Mouse (Mus musculus): ENCODE data around the gene Bmp8a. TPM values are rescaled to one million over a fixed set of nuclear protein-coding genes. Genes with fewer than 3 reads are reported as not detected.
A peak's percentile ranks its signal among the peaks of the same experiment; 100 is the strongest.

Bmp8a gene
- polyA plus RNA-seq (2016; fragmentation: Nextera tagmentation; extraction: Ambion mirVana), result 0.31 and 0.46 TPM in 2 replicates

GRCm38 (mm10) chr4:123342642-123343470 is at the start of gene Bmp8a:
Gene Bmp8a, minus strand, starts transcription at chr4:123343252.
- WGBS (ENCODE audit: insufficient replicate concordance), result 1% methylated on average over 65 of the region's 65 CpGs
- H3K9me3 ChIP-seq (replicated peaks), result no peaks in the 10 kb centered on the region
- peak; percentile 83 for ATAC-seq
- H3K4me2 ChIP-seq, result peak within 1 kb of the TSS; percentile 87
- peak within 1 kb of the TSS; percentile 54 for H3K9ac ChIP-seq
- peaks cover 19% of the 10 kb centered on the region for H3K4me1 ChIP-seq
- no peaks in the 10 kb centered on the region for H3K36me3 ChIP-seq
- peak within 1 kb of the TSS; percentile 60 for H3K4me3 ChIP-seq
- H3K27ac ChIP-seq, result no peak within 1 kb of the TSS
- H3K27me3 ChIP-seq (replicated peaks), result peaks cover 59% of the 10 kb centered on the region

DNA sequence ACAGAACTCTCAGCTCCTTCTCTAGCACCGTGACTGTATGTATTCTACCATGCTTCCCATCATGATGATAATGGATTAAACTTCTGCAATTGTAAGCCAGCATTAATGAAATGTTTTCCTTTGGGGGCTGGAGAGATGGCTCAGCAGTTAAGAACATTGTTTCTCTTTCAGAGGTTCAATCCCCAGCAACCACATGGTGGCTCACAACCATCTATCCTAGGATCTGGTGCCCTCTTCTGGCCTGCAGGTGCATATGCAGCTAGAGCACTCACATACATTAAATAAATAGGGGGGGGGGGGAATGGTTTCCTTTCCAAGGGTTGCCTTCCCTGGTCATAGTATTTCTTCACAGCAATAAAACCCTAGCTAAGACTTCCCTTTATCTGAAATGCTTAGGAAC is 49.1 kb upstream of the Bmp8a start:
- Histone ChIP-seq H3K36me3 (peaks cover 92% of the 10 kb centered on the region), H3K4me3 (no peak overlapping the region), H3K27me3 (replicated peaks) (no peaks in the 10 kb centered on the region), H3K9me3 (replicated peaks) (no peaks in the 10 kb centered on the region), H3K9ac (no peak overlapping the region), H3K27ac (no peak overlapping the region), H3K4me1 (no peaks in the 10 kb centered on the region), H3K4me2 (no peak overlapping the region)
- WGBS (ENCODE audit: insufficient replicate concordance), result 97% methylated on average over 1 of the region's 1 CpGs
- no peak for ATAC-seq

- H3K9me3 ChIP-seq (replicated peaks), result no peaks in the 10 kb centered on the region
- no peaks in the 10 kb centered on the region for H3K27me3 ChIP-seq (replicated peaks)
- H3K36me3 ChIP-seq, result peaks cover 92% of the 10 kb centered on the region
- no peak overlapping the region for H3K9ac ChIP-seq
- no peak overlapping the region for H3K27ac ChIP-seq
- no peaks in the 10 kb centered on the region for H3K4me1 ChIP-seq
- no peak for ATAC-seq
- no peak overlapping the region for H3K4me3 ChIP-seq
- 78% methylated on average over 1 of the region's 1 CpGs for WGBS (ENCODE audit: insufficient replicate concordance)
- no peak overlapping the region for H3K4me2 ChIP-seq
Observed at GRCm38 (mm10) chr4:123385028-123385427, 42.0 kb upstream of the Bmp8a start.

DNA sequence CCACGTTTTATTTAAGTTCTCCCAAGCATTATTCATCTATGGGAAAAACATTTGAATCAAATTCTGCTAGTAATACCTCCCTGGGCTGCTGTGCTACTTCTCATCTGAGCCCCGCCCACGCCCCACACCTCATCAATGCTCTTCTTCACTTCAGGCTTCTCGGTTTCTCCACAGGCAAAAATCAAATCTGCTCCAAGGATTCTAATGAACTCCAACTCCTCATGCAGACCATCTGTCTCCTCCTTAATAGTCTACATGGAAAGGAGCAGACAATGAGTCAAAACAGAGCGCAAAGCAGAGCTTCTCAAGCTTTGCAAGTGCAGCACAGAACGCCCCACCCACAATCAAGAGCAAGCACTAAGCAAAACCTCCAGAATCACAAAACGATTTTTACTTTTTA is 40.1 kb upstream of the Bmp8a start:
- Histone ChIP-seq H3K27ac (no peak overlapping the region), H3K4me3 (no peak overlapping the region), H3K4me2 (no peak overlapping the region), H3K4me1 (no peaks in the 10 kb centered on the region), H3K9ac (no peak overlapping the region), H3K36me3 (peaks cover 84% of the 10 kb centered on the region), H3K9me3 (replicated peaks) (no peaks in the 10 kb centered on the region), H3K27me3 (replicated peaks) (no peaks in the 10 kb centered on the region)
- WGBS (ENCODE audit: insufficient replicate concordance), result 78% methylated on average over 7 of the region's 7 CpGs
- no peak for ATAC-seq

- Histone ChIP-seq H3K4me3 (no peak overlapping the region), H3K27ac (no peak overlapping the region), H3K27me3 (replicated peaks) (no peaks in the 10 kb centered on the region), H3K9ac (no peak overlapping the region), H3K4me1 (no peaks in the 10 kb centered on the region), H3K9me3 (replicated peaks) (no peaks in the 10 kb centered on the region), H3K36me3 (peaks cover 86% of the 10 kb centered on the region), H3K4me2 (no peak overlapping the region)
- 83% methylated on average over 4 of the region's 4 CpGs for WGBS (ENCODE audit: insufficient replicate concordance)
- ATAC-seq, result no peak
Observed at GRCm38 (mm10) chr4:123382051-123382450, 39.0 kb upstream of the Bmp8a start.

- Histone ChIP-seq H3K27ac (no peak overlapping the region), H3K4me1 (no peaks in the 10 kb centered on the region), H3K9me3 (replicated peaks) (no peaks in the 10 kb centered on the region), H3K4me2 (no peak overlapping the region), H3K27me3 (replicated peaks) (no peaks in the 10 kb centered on the region), H3K36me3 (peaks cover 86% of the 10 kb centered on the region), H3K9ac (no peak overlapping the region), H3K4me3 (no peak overlapping the region)
- no peak for ATAC-seq
- 91% methylated on average over 11 of the region's 11 CpGs for WGBS (ENCODE audit: insufficient replicate concordance)
Observed at GRCm38 (mm10) chr4:123381598-123381997, 38.5 kb upstream of the Bmp8a start.

DNA sequence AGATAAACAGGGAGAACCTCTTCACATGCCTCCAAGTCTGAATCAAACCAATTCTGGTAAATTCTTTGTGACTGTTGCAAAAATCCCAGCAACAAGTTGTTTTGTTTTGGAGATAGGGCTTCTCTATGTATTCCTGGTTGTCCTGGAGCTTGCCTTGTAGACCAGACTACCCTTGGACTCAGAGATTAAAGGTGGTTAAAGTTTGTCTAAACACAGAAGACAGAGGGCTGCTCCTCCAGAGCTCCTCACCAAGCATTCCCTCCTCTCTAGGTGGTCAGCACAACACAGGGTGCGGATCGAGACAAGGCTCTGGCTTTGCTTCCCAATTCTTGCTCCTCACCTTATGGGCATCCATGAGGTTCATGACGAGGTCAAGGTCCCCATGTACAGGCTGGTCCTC is 33.0 kb upstream of the Bmp8a start:
- H3K4me3 ChIP-seq, result no peak overlapping the region
- peaks cover 85% of the 10 kb centered on the region for H3K36me3 ChIP-seq
- no peak overlapping the region for H3K9ac ChIP-seq
- no peak overlapping the region for H3K27ac ChIP-seq
- 83% methylated on average over 3 of the region's 3 CpGs for WGBS (ENCODE audit: insufficient replicate concordance)
- H3K27me3 ChIP-seq (replicated peaks), result no peaks in the 10 kb centered on the region
- no peaks in the 10 kb centered on the region for H3K9me3 ChIP-seq (replicated peaks)
- no peak for ATAC-seq
- H3K4me1 ChIP-seq, result no peaks in the 10 kb centered on the region
- H3K4me2 ChIP-seq, result no peak overlapping the region

GRCm38 (mm10) chr4:123374316-123375008 is 31.4 kb upstream of the Bmp8a start:
- Histone ChIP-seq H3K4me3 (no peak overlapping the region), H3K36me3 (peaks cover 91% of the 10 kb centered on the region), H3K27ac (no peak overlapping the region), H3K9ac (no peak overlapping the region), H3K27me3 (replicated peaks) (no peaks in the 10 kb centered on the region), H3K9me3 (replicated peaks) (no peaks in the 10 kb centered on the region), H3K4me2 (no peak overlapping the region), H3K4me1 (no peaks in the 10 kb centered on the region)
- ATAC-seq, result no peak
- WGBS (ENCODE audit: insufficient replicate concordance), result 82% methylated on average over 12 of the region's 12 CpGs

DNA sequence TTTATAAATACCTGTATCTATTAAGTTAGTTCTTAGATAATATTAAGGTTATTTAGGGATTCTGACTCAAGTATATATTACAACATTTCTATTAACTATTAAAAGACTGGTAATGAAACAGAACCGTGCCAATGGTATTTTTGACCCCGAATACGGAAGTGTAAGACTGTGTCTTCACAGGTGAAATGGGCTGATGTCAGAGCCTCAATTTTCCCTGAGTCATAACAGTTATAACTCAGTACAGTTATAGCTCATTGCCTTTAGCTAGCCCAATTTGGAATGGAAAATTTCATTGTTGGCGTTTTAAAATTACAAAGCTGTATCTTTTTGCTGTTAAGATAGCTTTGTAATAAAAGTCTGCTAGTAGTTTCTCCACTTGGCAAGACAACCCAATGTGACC is 20.5 kb upstream of the Bmp8a start:
- Histone ChIP-seq H3K4me3 (no peak overlapping the region), H3K9me3 (replicated peaks) (no peaks in the 10 kb centered on the region), H3K36me3 (peaks cover 88% of the 10 kb centered on the region), H3K4me1 (no peaks in the 10 kb centered on the region), H3K4me2 (no peak overlapping the region), H3K27ac (no peak overlapping the region), H3K9ac (no peak overlapping the region), H3K27me3 (replicated peaks) (no peaks in the 10 kb centered on the region)
- WGBS (ENCODE audit: insufficient replicate concordance), result 88% methylated on average over 4 of the region's 4 CpGs
- no peak for ATAC-seq

DNA sequence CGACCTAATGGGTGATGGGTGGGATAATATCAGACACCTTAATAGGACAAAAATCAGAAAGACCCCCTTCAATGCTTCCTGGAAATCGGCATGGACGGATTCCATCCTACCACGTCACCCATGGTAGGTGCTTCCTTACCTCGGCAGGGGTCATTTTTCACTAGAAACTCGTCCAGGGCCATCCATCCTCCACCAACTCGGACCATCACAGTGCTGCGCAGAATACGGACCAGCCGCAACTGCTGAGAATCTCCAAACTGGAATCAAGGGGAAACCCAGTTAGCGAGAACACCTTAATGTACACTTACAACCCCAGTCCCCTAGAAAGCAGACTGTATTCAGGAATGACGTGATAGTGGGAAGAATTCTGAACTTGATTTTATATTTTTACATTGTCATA is 17.7 kb upstream of the Bmp8a start:
- H3K4me3 ChIP-seq, result no peak overlapping the region
- no peak overlapping the region for H3K4me2 ChIP-seq
- H3K27me3 ChIP-seq (replicated peaks), result no peaks in the 10 kb centered on the region
- no peaks in the 10 kb centered on the region for H3K4me1 ChIP-seq
- no peak overlapping the region for H3K9ac ChIP-seq
- H3K27ac ChIP-seq, result no peak overlapping the region
- H3K9me3 ChIP-seq (replicated peaks), result no peaks in the 10 kb centered on the region
- WGBS (ENCODE audit: insufficient replicate concordance), result 83% methylated on average over 12 of the region's 12 CpGs
- no peak for ATAC-seq
- H3K36me3 ChIP-seq, result peaks cover 75% of the 10 kb centered on the region

DNA sequence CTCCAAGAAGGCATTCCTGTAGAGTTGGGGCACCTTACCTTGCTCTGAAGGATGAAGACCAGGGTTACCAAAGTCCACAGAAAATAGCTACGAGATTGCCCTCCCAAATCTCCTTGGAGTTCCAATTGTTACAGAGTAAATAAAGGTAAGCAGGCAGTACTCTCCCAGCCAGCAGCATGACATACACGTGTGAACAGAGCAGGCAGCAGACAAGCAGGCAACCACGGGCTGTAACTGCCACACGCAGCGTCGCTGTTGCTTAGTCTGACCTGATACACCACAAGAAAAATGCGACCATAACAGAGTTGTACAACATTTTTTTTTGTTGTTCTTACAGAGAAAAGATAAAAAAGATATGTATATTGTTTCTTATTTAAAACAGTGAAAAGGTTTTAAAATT is 15.6 kb upstream of the Bmp8a start:
- no peaks in the 10 kb centered on the region for H3K9me3 ChIP-seq (replicated peaks)
- H3K27me3 ChIP-seq (replicated peaks), result no peaks in the 10 kb centered on the region
- H3K4me3 ChIP-seq, result no peak overlapping the region
- H3K4me1 ChIP-seq, result no peaks in the 10 kb centered on the region
- H3K27ac ChIP-seq, result no peak overlapping the region
- H3K9ac ChIP-seq, result no peak overlapping the region
- H3K36me3 ChIP-seq, result peaks cover 76% of the 10 kb centered on the region
- no peak for ATAC-seq
- 85% methylated on average over 7 of the region's 7 CpGs for WGBS (ENCODE audit: insufficient replicate concordance)
- no peak overlapping the region for H3K4me2 ChIP-seq

- H3K9me3 ChIP-seq (replicated peaks), result no peaks in the 10 kb centered on the region
- no peak overlapping the region for H3K27ac ChIP-seq
- H3K9ac ChIP-seq, result no peak overlapping the region
- no peak overlapping the region for H3K4me3 ChIP-seq
- no peaks in the 10 kb centered on the region for H3K27me3 ChIP-seq (replicated peaks)
- H3K4me2 ChIP-seq, result no peak overlapping the region
- no peak for ATAC-seq
- 87% methylated on average over 8 of the region's 8 CpGs for WGBS (ENCODE audit: insufficient replicate concordance)
- H3K4me1 ChIP-seq, result no peaks in the 10 kb centered on the region
- peaks cover 72% of the 10 kb centered on the region for H3K36me3 ChIP-seq
Observed at GRCm38 (mm10) chr4:123355941-123356340, 12.9 kb upstream of the Bmp8a start.
